Mouse (Mus musculus) stomach, postnatal 0 days (tissue): ENCODE data around the gene Zdhhc12.

Source experiments
- CTCF ChIP-seq: IDR thresholded peaks from 2 replicates; pipeline ENCODE4 v1.5.1; 2016; ENCODE audit warnings: antibody characterized with exemption, low read depth, mild to moderate bottlenecking, moderate library complexity
- EP300 ChIP-seq: optimal IDR thresholded peaks from 2 replicates; pipeline ENCODE3; 2016; ENCODE audit warnings: antibody characterized with exemption

DNA sequence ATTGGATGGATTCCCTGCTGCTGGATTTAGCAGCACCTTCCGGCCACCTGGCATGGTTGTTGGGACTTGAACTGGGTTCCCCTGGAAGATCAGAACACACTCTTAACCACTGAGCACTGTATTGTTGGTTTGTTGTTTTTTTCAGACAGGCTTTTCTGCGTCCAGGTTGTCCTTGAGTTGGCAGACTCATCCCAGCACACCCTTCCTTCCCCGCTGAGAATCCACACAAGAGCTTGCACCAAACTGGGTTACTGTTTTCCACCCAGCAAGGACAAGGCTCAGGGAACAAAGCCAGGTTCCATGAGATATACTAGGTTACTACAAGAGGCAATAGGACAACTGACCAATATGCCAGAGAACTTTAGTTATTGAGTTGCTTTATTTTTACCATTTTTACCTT, 36.7 kb downstream of the Zdhhc12 start:
- TF ChIP-seq CTCF, result no peak
- no peak for TF ChIP-seq EP300
